Mouse (Mus musculus) lung, adult 2 months (tissue): ENCODE measurements around the gene Lbhd1. TPM values are rescaled to one million over a fixed set of nuclear protein-coding genes. Genes with fewer than 3 reads are reported as not detected.
A peak's percentile ranks its signal among the peaks of the same experiment; 100 is the strongest.

Experiments used
- DNase-seq: peaks from one replicate; pipeline ENCODE4 v3.0.0; 2022
- H3K4me1 ChIP-seq: fragments of 200-500 bp; 2 replicates; pipeline ENCODE4 v1.6.1; 2011; ENCODE audit warnings: low read length; ENCODE audit not compliant: control insufficient read depth, insufficient read depth
- H3K4me3 ChIP-seq: fragments of 200-500 bp; replicated peaks from 2 replicates; pipeline ENCODE3; 2011; ENCODE audit warnings: low read depth, mild to moderate bottlenecking, control low read depth, low read length; ENCODE audit errors: extremely low read depth
- CTCF ChIP-seq: fragments of 200-500 bp; IDR thresholded peaks from 2 replicates; pipeline ENCODE4 v1.5.1; 2011; ENCODE audit warnings: mild to moderate bottlenecking, low read length, control low read depth; ENCODE audit not compliant: insufficient read depth
- POLR2A ChIP-seq: fragments of 200-500 bp; IDR thresholded peaks from 2 replicates; pipeline ENCODE4 v1.6.1; 2011; ENCODE audit warnings: low read depth, mild to moderate bottlenecking, control low read depth, low read length, borderline replicate concordance; ENCODE audit errors: extremely low read depth
- WGBS: fragments of 180-500 bp; shearing (Covaris S2); methylation state at CpG from one replicate; pipeline ENCODE4 v1.1.7; 2018; 5-methylcytosine and 5-hydroxymethylcytosine counted together
- polyA plus RNA-seq: library from polyadenylated mRNA; depleted of rRNA; stranded (reverse); fragments of >200 nt; gene quantifications from 2 replicates; pipeline ENCODE4 v1.2.3, GENCODE M21; 2012; rRNA removed

Gene Lbhd1
- polyA plus RNA-seq, 1 experiment, result 1.7 TPM

DNA sequence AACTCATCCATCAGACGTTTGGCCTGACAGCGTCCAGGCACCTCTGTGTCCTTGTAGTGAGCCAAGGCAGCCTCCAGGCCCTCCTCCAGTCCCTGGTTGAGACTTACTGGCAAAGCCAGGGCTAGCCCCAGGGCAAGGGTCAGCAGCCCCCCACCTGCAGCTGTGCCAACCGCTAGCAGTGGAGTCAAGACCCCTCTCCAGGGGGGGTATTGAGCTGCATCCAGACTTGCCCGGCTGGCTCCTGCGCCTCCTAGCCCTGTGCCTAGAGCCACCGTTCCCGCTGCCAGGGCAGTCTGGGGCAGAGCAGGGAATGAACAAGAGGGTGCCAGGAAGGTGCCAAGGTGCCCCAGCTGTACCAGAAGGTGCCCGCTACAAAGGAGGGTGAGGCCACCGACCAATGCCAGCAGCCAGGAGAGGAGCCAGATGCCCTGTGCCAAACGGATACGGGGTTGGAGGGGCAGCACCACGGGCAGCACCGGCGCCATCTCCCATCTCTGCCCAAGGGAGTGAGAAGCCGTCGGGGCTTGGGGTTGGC lies 45.2 kb downstream of the Lbhd1 start:
- TF ChIP-seq POLR2A, result no peak
- no peak for TF ChIP-seq CTCF
- Histone ChIP-seq H3K4me3 (peak overlapping the region; percentile 68), H3K4me1 (peaks cover 9% of the 10 kb centered on the region)
- 26% methylated on average over 16 of the region's 16 CpGs for whole genome bisulfite sequencing
- DNase-seq, result no peak

- WGBS, result 1% methylated on average over 73 of the region's 74 CpGs
- Histone ChIP-seq H3K4me3 (peak within 1 kb of the TSS; percentile 68), H3K4me1 (peaks cover 9% of the 10 kb centered on the region)
- TF ChIP-seq CTCF (no peak), POLR2A (0 out of 2 replicates have a peak, but pooled peaks have one; percentile 37)
- peak; percentile 92 for DNase-seq
Observed at GRCm38 (mm10) chr19:8929224-8930088, 45.9 kb downstream of the Lbhd1 start, which contains the start of the genes Rom1 and Eml3. Gene Rom1 (minus strand): TSS chr19:8929356. Gene Eml3 (plus strand): TSS chr19:8929552.

- DNase-seq, result no peak
- Histone ChIP-seq H3K4me1 (peaks cover 9% of the 10 kb centered on the region), H3K4me3 (peak overlapping the region; percentile 68)
- 4% methylated on average over 11 of the region's 11 CpGs for WGBS
- TF ChIP-seq POLR2A (no peak), CTCF (no peak)
Observed at GRCm38 (mm10) chr19:8930117-8930516, 46.6 kb downstream of the Lbhd1 start.

DNA sequence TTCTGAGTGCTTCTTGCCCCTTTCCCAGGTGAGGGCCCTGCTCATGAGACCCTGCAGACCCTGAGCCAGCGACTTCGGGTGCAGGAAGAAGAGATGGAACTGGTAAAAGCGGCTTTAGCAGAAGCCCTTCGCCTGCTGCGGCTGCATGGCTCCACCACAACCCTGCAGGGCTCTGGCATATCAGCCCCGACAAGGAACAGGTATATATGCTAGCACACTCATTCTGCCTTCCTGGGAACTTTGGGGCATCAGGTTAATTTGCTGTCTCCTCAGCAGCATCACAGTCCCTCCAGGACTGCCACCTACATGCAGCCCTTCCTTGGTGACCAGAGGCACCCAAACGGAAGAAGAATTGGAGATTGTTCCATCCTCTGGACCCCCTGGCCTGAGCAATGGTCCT lies 47.2 kb downstream of the Lbhd1 start:
- Histone ChIP-seq H3K4me3 (peak overlapping the region; percentile 68), H3K4me1 (peaks cover 9% of the 10 kb centered on the region)
- no peak for DNase-seq
- no peak for TF ChIP-seq CTCF
- no peak for TF ChIP-seq POLR2A
- WGBS, result 75% methylated on average over 7 of the region's 7 CpGs

DNA sequence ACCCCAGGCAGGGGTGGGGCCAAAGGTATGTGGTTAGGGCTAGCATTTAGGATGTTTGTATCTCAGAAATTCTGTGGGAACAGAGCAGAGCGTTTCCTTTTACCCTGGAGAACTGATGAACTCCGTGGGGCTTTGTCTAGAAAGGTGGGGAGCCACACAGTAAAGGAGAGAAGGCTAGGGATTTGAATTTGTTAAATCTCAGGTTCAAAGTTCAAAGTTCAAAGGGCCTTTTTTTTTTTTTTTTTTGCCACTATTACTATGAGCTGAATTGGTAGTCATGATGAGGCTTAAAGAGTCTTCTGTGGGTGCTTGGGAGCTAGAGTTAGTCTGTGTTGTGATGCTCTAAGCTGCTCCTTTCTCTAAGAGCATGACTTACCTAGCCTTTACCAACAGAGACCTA lies 53.2 kb downstream of the Lbhd1 start:
- TF ChIP-seq CTCF, result no peak
- TF ChIP-seq POLR2A, result no peak
- H3K4me1 ChIP-seq, result peaks cover 6% of the 10 kb centered on the region
- WGBS, result 85% methylated on average over 2 of the region's 2 CpGs
- H3K4me3 ChIP-seq, result no peak overlapping the region
- no peak for DNase-seq

DNA sequence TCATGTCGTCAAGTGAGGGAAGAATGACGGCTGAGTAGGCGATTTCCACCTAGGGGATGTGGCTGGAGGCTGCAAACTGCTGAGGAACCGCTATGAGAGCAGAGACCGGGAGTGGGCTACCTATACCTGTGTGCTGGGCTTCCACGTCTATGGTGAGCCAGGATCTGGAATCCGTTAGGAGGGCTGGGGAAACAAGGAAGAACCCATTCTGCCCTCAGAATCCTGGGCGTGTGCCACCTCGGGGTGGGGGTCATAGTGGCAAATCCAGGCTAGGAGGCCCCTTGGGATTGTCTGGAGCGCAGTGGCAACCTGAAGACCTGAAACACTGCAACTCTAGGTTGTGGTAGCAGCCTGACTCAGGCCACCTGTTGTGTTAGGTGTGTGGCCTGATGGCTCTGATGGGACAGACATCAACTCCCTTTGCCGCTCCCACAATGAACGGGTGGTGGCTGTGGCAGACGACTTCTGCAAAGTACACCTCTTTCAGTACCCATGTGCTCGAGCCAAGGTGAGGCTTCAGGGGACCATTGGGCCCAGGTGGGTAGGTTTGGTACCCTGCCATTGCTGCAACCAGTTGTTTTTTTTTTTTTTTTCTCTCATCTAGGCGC lies 57.1 kb downstream of the Lbhd1 start:
- TF ChIP-seq POLR2A (no peak), CTCF (no peak)
- 80% methylated on average over 15 of the region's 15 CpGs for WGBS
- DNase-seq, result no peak
- H3K4me1 ChIP-seq, result peaks cover 20% of the 10 kb centered on the region
- H3K4me3 ChIP-seq, result no peak overlapping the region

DNA sequence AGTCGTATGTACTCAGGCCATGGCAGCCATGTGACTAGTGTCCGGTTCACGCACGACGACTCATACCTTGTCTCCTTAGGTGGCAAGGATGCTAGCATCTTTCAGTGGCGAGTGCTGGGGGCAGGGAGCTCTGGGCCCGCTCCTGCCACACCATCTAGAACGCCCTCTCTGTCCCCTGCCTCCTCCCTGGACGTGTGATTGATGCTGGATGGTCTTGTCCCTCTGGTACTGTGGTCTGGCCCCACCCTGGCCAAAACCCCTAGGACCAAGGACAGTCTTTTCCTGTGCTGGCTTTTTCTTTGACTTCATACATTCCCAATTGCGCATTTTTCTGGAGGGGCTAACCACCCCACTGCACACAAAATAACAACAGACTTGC lies 57.6 kb downstream of the Lbhd1 start:
- peaks cover 20% of the 10 kb centered on the region for H3K4me1 ChIP-seq
- DNase-seq, result no peak
- WGBS, result 42% methylated on average over 10 of the region's 10 CpGs
- TF ChIP-seq POLR2A (0 out of 2 replicates have a peak, but pooled peaks have one; percentile 19), CTCF (no peak)
- no peak overlapping the region for H3K4me3 ChIP-seq

DNA sequence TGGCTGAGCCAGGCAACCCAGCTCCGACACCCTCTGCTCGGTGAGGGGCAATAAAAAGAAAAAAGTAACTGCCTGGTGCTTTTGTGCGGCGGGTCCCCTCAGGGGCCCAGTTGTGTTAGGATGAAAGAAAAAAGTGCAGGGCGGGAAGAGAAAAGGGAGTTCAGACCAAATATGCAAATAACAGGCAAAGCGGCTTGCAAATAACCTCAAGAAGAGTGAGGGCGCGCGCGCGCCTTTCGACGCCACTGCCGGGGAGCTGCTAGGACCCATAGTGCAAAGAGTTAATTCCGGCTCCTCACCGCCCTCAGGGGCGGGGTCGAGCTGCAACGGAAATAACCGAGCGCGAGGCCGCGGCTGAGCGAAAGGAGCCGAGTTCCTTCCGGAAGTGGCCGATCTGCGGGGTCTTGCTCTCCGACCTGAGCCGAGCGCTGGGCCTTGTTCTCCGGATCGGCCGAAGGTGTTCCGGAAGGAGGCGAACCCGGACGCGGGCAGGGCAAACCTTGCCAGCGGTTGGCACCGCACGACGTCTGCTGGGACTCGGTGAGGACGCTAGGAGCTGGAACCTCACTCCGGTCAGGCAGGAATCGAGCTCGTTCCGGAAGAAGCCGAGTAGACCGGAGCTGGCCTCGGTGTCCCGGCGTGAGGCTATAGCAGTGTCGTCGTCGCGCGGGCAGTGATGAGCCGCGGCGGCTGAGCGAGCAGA lies 58.1 kb downstream of the Lbhd1 start, which contains the start of gene Mta2:
Mta2 (plus strand) TSS at position 361 of the 703 bp plus-strand sequence.
- Histone ChIP-seq H3K4me3 (peak within 1 kb of the TSS; percentile 84), H3K4me1 (peaks cover 20% of the 10 kb centered on the region)
- TF ChIP-seq POLR2A (peak; percentile 92; the same call in 1 of the 2 replicates), CTCF (no peak)
- DNase-seq, result peak; percentile 92
- under 1% methylated on average over 64 of the region's 64 CpGs for WGBS

Other genes starting within 250 kb of the Lbhd1 start
- gene Chrm1, start 219.9 kb upstream of the Lbhd1 start, polyA plus RNA-seq, result 0.89 and 1.7 TPM in 2 replicates
- 263 and 265 TPM in 2 replicates for gene Slc3a2, start 160.4 kb upstream of the Lbhd1 start, polyA plus RNA-seq
- gene Wdr74, start 147.9 kb upstream of the Lbhd1 start, polyA plus RNA-seq, result 19.5 and 21.3 TPM in 2 replicates
- not detected in 2 replicates for gene 1700092M07Rik, start 143.0 kb upstream of the Lbhd1 start, polyA plus RNA-seq
- 79.0 and 88.0 TPM in 2 replicates for gene Stx5a, start 142.3 kb upstream of the Lbhd1 start, polyA plus RNA-seq
- 61.4 and 85.3 TPM in 2 replicates for gene Nxf1, start 126.7 kb upstream of the Lbhd1 start, polyA plus RNA-seq
- gene Tmem223, start 112.7 kb upstream of the Lbhd1 start, polyA plus RNA-seq, result 188 and 217 TPM in 2 replicates
- gene Tmem179b, start 109.3 kb upstream of the Lbhd1 start, polyA plus RNA-seq, result 88.7 and 103 TPM in 2 replicates
- 8.6 and 9.0 TPM in 2 replicates for gene Taf6l, start 97.3 kb upstream of the Lbhd1 start, polyA plus RNA-seq
- gene Polr2g, start 85.2 kb upstream of the Lbhd1 start, polyA plus RNA-seq, result 26.2 and 42.5 TPM in 2 replicates
- gene Zbtb3, start 81.2 kb upstream of the Lbhd1 start, polyA plus RNA-seq, result 1.9 and 2.3 TPM in 2 replicates
- 8.5 and 12.8 TPM in 2 replicates for gene Ttc9c, start 64.4 kb upstream of the Lbhd1 start, polyA plus RNA-seq
- 25.4 and 28.0 TPM in 2 replicates for gene Hnrnpul2, start 63.7 kb upstream of the Lbhd1 start, polyA plus RNA-seq
- not detected in 2 replicates for gene AC129217.1, start 54.0 kb upstream of the Lbhd1 start, polyA plus RNA-seq
- 140 and 164 TPM in 2 replicates for gene Bscl2, start 46.3 kb upstream of the Lbhd1 start, polyA plus RNA-seq
- gene Gng3, start 44.5 kb upstream of the Lbhd1 start, polyA plus RNA-seq, result 0.11 and 0.19 TPM in 2 replicates
- gene Lrrn4cl, start 33.0 kb upstream of the Lbhd1 start, polyA plus RNA-seq, result 2.1 and 3.4 TPM in 2 replicates
- gene Ubxn1, start 12.2 kb upstream of the Lbhd1 start, polyA plus RNA-seq, result 84.2 and 101 TPM in 2 replicates
- gene Uqcc3, start 2.8 kb upstream of the Lbhd1 start, polyA plus RNA-seq, result 26.2 and 37.6 TPM in 2 replicates
- gene Gm49403, start 198 bp downstream of the Lbhd1 start, polyA plus RNA-seq, result not detected in 2 replicates
- gene 1810009A15Rik, start 5.1 kb downstream of the Lbhd1 start, polyA plus RNA-seq, result 11.8 and 15.4 TPM in 2 replicates
- not detected in 2 replicates for gene Gm49416, start 5.2 kb downstream of the Lbhd1 start, polyA plus RNA-seq
- 18.5 and 22.2 TPM in 2 replicates for gene Ints5, start 9.3 kb downstream of the Lbhd1 start, polyA plus RNA-seq
- gene Ganab, start 14.3 kb downstream of the Lbhd1 start, polyA plus RNA-seq, result 83.8 and 124 TPM in 2 replicates
- gene B3gat3, start 36.6 kb downstream of the Lbhd1 start, polyA plus RNA-seq, result 92.3 and 107 TPM in 2 replicates
- gene Rom1, start 45.6 kb downstream of the Lbhd1 start, polyA plus RNA-seq, result 11.3 and 14.1 TPM in 2 replicates
- 50.5 and 65.5 TPM in 2 replicates for gene Eml3, start 45.8 kb downstream of the Lbhd1 start, polyA plus RNA-seq
- 20.0 and 26.9 TPM in 2 replicates for gene Mta2, start 58.1 kb downstream of the Lbhd1 start, polyA plus RNA-seq
- 14.9 and 17.9 TPM in 2 replicates for gene Tut1, start 70.1 kb downstream of the Lbhd1 start, polyA plus RNA-seq
- gene Eef1g, start 83.3 kb downstream of the Lbhd1 start, polyA plus RNA-seq, result 121 and 206 TPM in 2 replicates
- 56.3 and 84.7 TPM in 2 replicates for gene Ahnak, start 105.6 kb downstream of the Lbhd1 start, polyA plus RNA-seq
- gene Scgb1a1, start 204.2 kb downstream of the Lbhd1 start, polyA plus RNA-seq, result 138,577 and 142,361 TPM in 2 replicates